Mouse (Mus musculus) embryo, embryonic 11 days (tissue): ENCODE data around the gene Nos1ap.

Experiments used
- DNase-seq: peaks from one replicate; pipeline ENCODE4 v3.0.0-alpha.2; 2015

The Nos1ap gene

DNA sequence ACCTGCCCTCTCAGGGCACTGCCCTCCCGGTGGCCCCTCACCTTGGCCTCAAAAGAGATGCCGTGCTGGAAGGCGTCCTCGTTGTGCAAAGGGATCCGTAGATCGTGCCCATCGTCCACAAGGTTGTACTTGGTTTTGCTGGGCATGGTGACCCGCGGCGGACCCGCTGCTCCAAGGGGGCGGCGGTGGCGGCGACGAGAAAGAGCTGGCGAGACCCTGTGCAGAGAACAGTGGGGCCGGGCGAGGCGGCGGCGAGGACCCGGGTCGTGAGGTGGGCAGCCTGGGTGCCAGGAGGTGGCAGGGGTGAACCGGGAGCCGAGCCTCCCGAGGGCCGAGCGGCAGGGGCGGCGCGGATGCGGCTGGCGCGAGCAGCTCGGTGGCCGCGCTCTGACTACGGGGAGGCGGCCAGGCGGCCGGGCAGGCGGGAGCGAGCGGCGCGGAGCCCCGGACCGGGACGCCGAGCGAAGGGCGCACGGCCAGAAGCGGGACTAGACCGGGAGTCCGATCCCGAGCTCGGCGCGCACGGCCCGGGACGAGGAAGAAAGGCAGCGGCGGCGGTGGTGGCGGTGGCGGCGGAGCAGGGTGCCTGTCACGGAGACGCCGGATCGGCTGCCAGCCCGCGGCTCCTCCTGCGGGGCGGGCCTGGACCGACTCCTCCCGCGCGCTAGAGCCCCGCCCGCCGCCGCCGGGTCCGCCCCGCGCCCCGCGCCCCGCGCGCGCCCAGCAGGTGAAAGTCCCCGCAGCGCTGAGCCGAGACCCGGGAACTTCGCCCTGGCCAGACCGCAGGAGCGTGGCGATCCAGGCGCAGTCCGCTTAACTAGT, at the start of gene Nos1ap:
Gene Nos1ap (minus strand): TSS at position 643 of the 822 bp plus-strand sequence.
- peak; percentile 84 for DNase-seq

DNA sequence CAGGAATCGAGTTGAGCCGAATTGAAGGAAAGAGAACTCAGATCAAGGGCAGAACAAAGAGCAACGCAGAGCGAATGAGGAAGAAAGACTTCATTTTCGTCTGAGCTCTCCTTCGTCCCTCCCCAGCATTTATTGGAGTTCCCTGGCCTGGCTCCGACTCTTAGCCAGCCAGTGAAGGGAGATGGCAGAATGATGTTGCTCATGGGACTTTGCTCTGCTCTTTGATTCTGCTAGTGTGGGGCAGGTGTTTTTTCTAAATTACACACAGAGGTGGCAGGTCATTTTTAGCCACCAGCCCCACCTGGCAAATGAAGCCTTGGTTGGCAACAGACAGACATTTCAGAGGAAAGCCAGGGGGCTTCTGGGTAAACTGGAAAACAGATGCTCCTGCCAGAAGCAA, 49.3 kb upstream of the Nos1ap start:
- DNase-seq = no peak

DNA sequence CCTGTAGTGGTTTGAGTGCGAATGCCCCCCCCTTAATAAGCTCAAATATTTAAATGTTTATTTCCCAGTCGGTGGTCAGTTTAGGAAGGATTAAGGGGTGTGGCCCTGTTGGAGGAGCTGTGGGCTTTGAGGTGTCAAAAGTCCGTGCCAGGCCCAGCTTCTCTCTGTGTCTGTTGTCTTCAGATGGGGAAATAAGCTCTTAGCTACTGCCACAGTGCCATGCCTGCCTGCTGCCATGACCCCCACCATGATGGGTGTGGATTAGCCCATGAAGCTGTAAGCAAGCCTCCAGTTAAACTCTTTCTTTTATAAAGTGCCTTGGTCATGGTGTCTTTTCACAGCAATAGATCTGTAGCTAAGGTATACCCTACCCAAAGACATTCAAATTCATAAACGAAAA, 43.2 kb upstream of the Nos1ap start:
- no peak for DNase-seq

DNA sequence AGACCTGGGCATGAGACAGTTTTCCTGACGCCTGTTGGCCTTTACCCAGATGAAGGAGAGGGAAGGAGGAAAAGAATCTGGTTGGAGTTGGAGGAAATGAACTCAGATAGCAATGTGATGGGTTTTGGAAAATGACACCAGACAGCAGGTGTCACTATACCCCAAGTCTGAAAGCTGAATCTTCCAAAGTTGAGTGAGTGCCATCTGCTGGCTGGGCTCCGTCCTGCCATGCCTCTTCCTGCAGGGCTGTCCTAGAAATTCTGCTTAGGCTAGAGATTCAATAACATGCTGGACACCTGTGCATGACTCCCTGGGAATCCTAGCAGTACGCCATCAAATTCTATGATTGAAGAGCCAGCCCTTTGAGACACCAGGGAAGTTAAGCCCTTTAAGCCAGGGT, 42.7 kb upstream of the Nos1ap start:
- peak; percentile 85 for DNase-seq

DNA sequence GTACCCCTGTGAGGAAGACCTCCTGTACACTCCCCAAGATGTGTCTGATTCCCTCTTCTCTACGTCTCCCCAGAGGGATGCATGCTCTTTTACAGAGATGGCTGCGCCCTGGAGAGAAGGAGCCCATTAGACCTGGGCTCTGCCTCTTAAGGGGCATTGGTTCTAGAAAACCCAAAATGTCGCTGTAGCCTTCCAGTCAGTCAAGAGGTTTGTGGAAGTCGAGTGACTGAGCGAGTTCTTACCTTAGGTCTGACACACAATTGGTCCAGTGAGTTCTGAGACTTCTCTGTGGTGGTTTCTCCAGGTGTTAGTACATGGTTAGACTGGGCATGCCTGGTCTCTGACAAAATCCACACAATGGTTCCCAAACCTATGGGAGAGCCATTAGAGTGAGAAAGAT, 41.9 kb upstream of the Nos1ap start:
- DNase-seq = no peak

DNA sequence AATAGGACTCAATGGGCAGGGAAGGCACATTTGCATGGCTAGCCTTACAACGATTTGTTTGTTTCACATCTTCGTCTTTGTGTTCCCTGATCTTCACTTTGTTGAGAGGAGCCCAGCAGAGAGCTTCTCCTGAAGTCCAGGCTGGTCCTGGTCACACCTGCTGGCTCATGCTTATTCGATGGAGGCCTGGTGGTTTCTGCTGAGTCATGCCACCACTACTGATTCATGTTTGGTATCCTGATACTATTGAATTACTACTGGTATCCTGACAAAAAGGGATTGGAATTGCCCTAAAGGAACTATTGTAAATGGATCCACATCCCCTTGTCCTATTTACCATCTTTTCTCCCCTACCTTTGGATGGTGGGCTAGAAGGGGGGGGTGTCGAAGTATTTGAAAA, 40.8 kb upstream of the Nos1ap start:
- DNase-seq = no peak

DNA sequence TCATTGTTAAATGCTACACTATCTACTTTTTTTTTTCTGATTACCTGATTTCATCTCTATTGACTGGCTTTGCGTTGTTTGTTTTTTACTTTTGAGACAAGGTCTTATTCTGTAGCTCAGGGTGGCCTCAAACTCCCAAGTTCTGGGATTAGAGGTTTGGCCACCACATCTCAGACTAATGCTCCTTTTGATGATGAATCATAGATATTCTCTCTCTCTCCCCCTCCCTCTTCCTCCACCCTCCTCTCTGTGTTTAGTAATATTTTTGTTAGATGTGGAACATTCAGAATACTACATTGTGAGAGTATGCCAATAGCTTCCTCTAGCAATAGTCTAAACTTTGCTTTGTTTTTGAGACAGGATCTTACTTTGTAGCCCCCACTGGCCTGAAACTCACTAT, 33.8 kb upstream of the Nos1ap start:
- DNase-seq = no peak

DNA sequence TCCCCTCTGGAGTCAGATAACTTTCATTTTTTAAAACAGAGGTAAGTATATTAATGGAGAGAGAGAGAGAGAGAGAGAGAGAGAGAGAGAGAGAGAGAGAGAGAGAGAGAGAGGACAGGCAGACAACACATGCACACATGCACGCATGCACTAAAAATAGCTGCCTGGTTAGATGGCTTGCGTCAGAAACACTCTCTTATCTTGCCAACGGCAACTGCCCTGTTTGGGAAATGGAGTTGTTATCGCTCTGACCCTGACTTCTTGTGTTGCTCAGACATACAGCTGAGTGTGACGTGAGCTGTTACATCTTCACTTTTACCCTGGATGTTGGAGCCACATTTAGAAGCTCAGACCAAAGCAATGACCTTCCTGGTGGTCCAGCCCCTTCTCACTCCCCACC, 33.3 kb upstream of the Nos1ap start:
- no peak for DNase-seq

DNA sequence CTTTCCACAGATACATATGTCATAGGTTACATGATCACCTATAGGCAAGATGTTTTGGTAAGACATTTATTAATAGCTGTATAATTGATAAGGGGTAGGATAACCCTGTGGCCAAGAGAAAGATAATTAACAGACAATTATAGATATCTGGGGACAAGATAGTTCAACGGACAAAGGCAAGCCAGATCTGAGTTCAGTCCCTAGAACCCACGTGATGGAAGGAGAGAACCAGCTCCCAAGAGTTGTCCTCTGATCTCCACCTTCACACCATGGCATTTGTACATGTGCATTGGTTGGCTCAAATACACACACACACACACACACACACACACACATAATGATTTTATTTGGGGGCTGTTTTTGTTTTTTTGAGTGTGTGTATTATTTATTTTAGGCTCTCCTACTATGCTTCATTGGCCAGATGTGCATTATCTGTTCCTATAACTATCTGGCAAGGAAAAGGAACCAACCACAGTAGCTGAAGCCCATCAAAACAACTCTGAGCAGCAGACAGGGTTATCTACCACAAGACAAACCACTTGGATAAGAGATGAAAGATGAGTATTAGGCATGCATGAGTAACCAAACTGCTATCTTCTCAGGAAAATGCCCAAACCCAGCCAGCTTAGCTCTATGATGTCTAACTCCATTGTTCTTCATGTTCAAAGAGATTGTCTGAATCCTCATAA, 30.2 kb upstream of the Nos1ap start:
- DNase-seq = no peak

DNA sequence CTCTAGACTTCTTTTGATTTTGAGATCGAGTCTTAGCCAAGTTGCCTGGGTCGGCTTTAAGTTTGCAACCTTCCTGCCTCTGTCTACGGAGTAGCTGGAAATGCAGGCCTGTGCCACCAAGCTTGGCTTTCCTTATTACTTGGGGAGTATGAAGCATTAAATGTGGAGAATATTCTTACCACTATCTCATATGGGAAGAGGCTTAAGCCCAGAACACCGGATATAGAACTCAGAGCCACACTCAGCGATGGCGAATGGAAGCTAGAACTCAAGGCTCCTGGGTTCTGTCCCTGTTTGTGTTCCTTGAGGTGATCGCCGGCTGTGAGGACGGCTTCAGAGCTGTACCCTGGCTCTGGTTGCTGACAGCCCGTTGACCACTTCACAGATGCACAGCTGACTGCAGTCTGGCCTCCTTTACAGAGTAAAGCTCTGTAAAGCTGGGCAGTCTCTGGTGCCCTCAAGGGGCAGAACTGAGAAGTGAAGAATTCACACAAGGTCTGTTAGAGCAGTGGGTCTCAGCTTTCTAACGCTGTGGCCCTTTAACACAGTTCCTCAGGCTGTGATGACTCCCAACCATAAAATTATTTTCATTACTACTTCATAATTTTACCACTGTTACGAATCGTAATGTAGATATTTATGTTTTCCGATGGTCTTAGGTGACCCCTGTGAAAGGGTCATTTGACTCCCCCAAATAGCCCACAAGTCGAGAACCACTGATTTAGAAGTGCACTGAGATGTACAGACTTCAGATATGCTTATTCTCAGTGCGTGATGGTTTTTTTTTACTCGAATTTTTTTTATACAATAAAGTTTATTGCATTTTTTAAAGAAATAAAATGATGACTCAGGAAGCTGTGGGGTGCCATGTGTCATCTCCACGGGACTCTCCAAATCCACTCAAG, 23.6 kb upstream of the Nos1ap start:
- peak; percentile 88 for DNase-seq

DNA sequence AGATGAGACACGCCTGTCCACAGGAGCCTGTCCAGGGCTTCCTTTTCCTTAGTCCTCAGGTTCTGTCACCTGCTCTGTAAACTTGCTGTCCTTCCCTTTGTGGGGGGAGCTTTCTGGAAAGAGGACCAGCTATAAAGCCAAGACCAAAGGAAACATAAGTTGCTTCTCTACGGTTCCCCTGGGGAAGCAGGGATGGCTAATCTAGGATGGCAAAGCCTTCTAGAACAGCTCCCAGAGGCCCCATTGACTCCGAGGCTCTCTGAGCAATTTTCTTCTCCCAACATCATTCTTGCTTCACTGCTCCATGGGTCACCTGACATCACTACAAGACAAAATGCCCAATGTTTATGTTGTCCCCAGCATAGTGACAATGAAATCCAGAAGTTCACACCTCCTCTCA, 22.0 kb upstream of the Nos1ap start:
- DNase-seq = no peak

DNA sequence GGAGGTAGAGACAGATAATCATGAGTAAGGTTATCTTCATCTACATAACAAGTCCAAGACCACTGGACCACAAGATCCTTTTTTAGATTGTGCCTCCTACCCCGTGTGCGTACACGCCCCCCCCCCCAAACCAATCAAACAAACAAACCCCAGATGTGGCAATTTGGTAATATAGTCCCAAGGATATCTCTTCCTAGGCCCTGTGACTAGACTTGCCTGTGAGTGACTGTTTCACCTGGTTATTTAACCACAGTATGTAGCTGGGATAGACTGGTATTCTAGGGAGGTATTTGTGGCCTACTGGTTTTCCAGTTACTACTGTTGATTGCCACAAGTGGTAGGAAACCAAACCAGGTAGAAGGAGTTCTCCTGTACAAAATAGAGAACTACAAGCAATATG, 21.0 kb upstream of the Nos1ap start:
- DNase-seq = no peak

DNA sequence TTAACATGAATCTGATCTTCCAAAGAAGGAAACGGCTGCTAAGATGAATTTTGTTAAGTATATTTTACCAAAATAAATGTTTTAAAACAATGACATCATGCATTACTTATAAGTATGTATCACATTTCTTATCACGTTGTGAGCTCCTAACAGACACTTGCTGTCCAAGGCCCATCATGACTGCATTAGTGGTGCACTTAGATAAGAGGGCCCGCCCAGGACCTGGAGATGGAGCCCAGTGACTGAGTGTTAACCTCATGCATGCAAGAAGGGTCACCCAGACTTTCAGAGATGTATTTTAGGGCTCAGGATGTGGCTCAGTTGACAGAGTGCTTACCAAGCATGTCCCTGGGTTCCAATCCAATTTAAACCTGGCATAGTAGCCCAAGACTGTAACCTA, 20.6 kb upstream of the Nos1ap start:
- DNase-seq = no peak

DNA sequence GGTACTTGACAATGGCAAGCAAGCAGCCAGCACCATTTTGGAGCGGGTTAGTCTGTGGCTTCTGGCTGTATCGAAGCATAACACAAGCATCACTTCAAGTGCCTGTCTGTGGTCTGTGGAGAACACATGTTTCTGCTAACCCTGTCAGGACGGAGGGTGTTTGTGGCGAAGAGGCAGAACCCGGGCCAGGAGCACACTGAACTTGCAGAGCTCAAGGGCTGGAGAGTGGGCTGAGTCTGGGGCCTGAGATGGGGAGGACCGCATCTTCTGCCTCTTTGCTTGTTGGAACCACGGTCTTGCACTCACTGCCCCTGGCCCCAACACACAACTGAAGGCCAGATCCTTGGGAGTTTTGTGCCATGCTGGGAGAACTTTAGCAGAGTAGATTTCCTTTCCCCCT, 20.2 kb upstream of the Nos1ap start:
- no peak for DNase-seq

DNA sequence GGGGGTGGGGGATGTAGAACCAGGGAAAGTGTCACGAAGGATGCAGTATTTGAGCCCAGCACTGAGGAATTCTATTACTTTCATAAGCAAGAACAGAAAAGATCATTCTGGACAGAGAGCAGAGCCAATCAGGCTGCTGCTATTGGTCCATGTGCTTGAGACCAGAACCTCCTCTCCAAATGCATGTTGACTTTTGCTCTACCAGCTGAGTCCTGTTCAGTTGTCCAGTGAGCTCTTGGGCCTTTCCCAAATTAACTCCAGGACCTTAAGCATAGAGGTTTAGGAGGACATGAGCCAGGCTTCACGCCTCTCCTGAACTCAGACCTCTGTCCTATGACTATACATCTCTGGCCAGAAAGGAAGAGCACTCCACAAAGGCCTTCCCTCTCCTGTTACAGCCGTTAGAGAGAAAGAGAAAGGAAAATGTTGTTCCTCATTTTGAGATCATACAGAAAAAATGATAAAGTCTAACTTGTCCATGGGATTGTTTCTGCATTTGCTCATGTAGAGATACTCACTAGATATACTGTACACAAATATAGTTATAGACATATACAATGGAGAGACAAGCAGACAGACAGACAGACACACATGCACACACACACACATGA, 18.9 kb upstream of the Nos1ap start:
- DNase-seq = no peak

DNA sequence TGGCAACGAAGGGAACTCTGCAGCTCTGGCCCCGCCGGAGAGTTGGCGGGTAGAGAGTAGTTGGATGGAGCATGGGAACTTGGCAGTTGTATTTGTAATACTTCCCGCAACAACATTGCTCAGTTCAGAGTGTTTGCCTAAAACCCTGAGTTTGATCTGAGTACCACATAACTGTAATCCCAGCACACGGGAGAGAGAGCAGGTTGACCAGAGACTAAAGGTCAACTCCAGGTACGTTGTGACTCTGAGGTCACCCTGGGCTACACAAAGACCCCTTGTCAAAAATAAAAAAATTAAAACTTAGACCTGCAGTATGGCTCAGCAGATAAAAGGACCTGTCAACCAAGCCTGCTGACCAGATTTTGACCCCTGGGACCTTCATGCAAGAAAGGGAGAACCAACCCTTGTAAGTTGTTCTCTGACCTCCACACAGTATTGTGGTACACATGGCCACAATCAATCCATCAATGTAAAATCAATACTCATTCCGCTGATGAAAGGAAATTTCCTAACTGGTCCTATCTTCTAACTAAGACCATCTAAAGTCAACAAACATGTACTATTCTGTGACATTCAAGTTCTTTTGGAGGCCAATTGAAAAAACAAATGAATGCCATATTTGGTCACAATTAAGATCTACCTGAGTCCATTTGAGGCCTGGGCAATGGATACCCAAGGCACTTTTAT, 17.7 kb upstream of the Nos1ap start:
- no peak for DNase-seq

DNA sequence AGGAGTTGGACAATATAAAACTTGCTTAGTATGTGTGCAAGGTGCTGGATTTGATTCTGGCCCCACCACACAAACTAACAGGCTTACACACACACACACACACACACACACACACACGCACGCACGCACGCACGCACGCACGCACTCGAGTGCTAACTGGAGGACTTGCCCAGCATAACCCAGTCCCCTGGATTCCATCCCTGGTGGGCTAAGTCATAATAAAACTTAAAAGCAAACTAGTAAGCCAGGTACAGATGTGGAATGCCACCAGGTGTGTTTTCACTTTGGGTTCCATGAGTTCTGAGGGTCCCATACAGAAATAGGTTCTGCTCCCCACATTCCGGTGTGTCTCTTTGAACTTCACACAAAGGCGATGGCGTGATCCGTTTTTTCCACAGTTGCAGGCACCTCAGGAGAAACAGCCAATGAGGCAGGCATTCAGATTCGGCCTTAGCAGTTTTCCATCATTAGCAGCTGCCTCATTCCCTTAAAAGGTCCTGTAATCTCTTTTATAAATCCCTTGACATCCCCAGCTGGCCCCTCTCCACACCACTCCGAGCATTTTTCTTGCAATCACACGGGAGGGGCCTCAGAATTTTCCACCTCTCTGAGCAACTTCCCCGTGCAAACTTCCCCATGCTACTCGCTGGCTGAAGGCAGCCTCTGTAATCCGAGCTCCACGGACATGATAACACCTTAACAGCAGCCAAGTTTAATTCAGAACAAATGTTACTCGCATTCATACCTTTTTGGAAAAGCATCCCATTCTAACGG, 15.8 kb upstream of the Nos1ap start:
- DNase-seq = peak; percentile 27

DNA sequence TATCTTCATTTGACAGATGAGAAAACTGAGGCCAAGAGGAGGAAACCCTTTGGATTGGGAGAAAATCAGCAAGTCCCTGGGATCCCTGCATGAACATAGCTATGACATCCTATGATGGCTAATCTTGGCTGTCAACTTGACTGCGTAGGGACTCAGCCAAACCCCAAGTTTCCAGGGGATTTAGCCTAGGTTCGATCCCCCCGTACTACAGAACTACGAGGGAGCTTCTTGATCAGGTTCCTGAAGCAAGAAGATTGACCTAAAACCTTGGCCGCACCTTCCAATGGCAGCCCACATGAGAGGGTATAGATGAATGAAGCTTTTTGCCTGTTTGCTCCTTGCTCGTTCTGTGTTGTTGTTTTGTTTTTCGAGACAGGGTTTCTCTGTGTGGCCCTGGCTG, 4.9 kb upstream of the Nos1ap start:
- no peak for DNase-seq

DNA sequence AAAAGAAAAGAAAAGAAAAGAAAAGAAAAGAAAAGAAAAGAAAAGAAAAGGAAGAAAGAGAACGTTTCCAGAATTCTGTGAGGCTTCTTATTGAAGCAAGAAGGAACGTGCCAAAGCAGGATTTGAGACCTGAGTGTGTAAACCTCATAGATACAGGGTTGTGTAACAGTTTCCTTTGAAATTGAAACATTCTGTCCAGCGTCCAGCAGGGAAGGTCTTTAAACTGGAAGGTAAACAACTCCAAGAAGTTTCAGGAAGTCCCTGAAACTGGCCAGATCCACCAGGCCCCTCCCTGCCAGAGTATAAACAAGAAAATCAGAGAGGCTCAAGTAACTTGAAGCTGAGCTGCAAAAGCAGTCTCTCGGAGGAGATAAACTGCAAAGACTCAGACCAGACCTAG, 870 bp upstream of the Nos1ap start:
- DNase-seq = no peak

DNA sequence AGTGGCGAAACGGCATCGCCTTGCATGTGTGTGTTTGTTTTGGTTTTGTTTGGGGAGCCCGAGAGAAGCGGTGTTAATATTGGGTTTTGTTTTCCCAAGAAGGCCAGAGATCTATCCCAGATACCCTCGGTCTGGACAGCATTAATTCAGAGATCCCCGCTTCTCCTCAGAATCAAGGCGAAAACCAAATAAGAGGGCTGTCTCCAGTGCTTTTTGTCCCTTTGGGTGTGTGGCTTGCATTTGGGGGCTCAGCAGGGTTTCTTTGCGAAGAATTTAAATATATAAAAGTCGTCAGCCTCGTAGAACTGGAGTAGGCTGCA, 340 bp upstream of the Nos1ap start:
- no peak for DNase-seq

DNA sequence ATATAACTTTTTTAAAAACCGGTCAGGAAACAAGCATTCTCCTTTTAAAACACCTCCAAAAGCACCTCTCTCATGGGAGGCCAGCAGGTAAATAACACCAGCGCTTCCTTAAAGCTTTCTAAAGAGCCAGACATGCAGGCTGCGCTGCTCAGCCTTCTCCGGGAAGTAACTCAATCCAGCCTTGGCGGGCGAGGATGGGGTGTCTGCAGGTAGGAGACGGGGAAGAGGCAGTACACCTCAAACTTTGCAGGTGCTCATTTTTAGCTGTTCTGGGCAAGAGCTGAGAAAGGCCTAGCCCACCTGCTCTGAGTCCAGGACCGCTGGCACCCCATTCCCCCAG, 812 bp downstream of the Nos1ap start:
- no peak for DNase-seq

DNA sequence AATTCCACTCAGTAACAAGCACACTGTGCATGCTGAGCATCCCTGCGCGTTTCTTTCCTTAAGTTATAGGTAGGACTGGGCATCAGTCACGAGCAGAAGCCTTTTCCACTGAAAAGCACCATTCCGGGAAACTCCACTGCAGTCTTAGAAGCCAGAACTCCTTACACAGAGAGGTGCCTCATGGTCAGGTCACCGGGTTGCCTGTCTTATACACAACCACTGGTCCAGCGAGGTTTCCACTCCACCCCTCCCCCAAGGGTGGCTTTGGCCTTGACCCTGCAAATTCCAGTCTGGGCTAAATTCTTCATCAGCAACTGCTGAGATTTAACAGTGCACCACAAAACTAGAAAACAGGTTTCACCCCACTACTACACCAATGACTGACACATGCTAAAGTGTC, 1.3 kb downstream of the Nos1ap start:
- peak; percentile 52 for DNase-seq
